Mouse (Mus musculus) midbrain, embryonic 11.5 days (tissue): Measurements from ENCODE around the gene Rnf212b. TPM values are rescaled to one million over a fixed set of nuclear protein-coding genes. Genes with fewer than 3 reads are reported as not detected.
A peak's percentile ranks its signal among the peaks of the same experiment; 100 is the strongest.

ENCODE experiments used
- ATAC-seq: fragments of 200-750 bp; cut with Nextera tagmentation; 2 replicates; pipeline ENCODE4 v1.8.0; 2017; ENCODE audit warnings: moderate TSS enrichment, moderate library complexity; ENCODE audit not compliant: low FRiP score
- DNase-seq: peaks from one replicate; pipeline ENCODE4 v3.0.0; 2015; ENCODE audit warnings: low spot score; ENCODE audit errors: missing footprints
- H3K27ac ChIP-seq: fragments of 300-500 bp; sonication (generic); 2 replicates; pipeline ENCODE4 v1.5.1; 2014; ENCODE audit warnings: low read depth, low read length
- H3K27me3 ChIP-seq: fragments of 300-500 bp; sonication (generic); 2 replicates; pipeline ENCODE4 v1.6.1; 2014; ENCODE audit warnings: mild to moderate bottlenecking, low read length, moderate library complexity, mixed read lengths; ENCODE audit not compliant: control insufficient read depth, insufficient read depth
- H3K36me3 ChIP-seq: fragments of 300-500 bp; sonication (generic); 2 replicates; pipeline ENCODE4 v1.6.1; 2014; ENCODE audit warnings: mild to moderate bottlenecking, low read length, moderate library complexity, mixed read lengths; ENCODE audit not compliant: control insufficient read depth, insufficient read depth
- H3K4me1 ChIP-seq: fragments of 300-500 bp; sonication (generic); 2 replicates; pipeline ENCODE4 v1.6.1; 2014; ENCODE audit warnings: low read length; ENCODE audit not compliant: control insufficient read depth, insufficient read depth
- H3K4me2 ChIP-seq: fragments of 300-500 bp; sonication (generic); 2 replicates; pipeline ENCODE4 v1.6.1; 2014; ENCODE audit warnings: mild to moderate bottlenecking, moderate library complexity
- H3K4me3 ChIP-seq: fragments of 300-500 bp; sonication (generic); 2 replicates; pipeline ENCODE4 v1.5.1; 2014; ENCODE audit warnings: low read depth, low read length
- H3K9ac ChIP-seq: fragments of 300-500 bp; sonication (generic); 2 replicates; pipeline ENCODE4 v1.6.1; 2014; ENCODE audit warnings: low read length
- H3K9me3 ChIP-seq: fragments of 300-500 bp; sonication (generic); 2 replicates; pipeline ENCODE4 v1.6.1; 2016; ENCODE audit warnings: low read length; ENCODE audit not compliant: control insufficient read depth
- WGBS: fragments of 180-500 bp; shearing (Covaris S2); extraction: QIAGEN DNeasy Blood & Tissue Kit; methylation state at CpG from one replicate; pipeline ENCODE4 v1.1.7; 2014; 5-methylcytosine and 5-hydroxymethylcytosine counted together
- polyA plus RNA-seq: library from polyadenylated mRNA; unstranded; fragments of >200 nt; fragmentation: Nextera tagmentation; extraction: Ambion mirVana; gene quantifications from 2 replicates; pipeline ENCODE4 v1.2.1, GENCODE M21; 2014

Gene Rnf212b
- polyA plus RNA-seq, 1 experiment from 2014 or later, result not detected

- Histone ChIP-seq H3K4me3 (peak overlapping the region; percentile 99), H3K4me2 (peak overlapping the region; percentile 78), H3K36me3 (peaks cover 20% of the 10 kb centered on the region), H3K27me3 (no peaks in the 10 kb centered on the region), H3K9ac (peak overlapping the region; percentile 100), H3K27ac (peak overlapping the region; percentile 94), H3K4me1 (peaks cover 12% of the 10 kb centered on the region; the same call in 1 of the 2 replicates), H3K9me3 (no peaks in the 10 kb centered on the region)
- DNase-seq (peak; percentile 96), ATAC-seq (peak; percentile 66)
- under 1% methylated on average over 53 of the region's 54 CpGs for WGBS
Observed at GRCm38 (mm10) chr14:54894296-54895151, 80.6 kb downstream of the Rnf212b start.

GRCm38 (mm10) chr14:54897445-54897844 lies 83.5 kb downstream of the Rnf212b start:
- H3K4me2 ChIP-seq, result no peak overlapping the region
- no peaks in the 10 kb centered on the region for H3K27me3 ChIP-seq
- ATAC-seq (no peak), DNase-seq (no peak)
- H3K4me3 ChIP-seq, result no peak overlapping the region
- H3K27ac ChIP-seq, result no peak overlapping the region
- H3K9me3 ChIP-seq, result no peaks in the 10 kb centered on the region
- no peak overlapping the region for H3K9ac ChIP-seq
- WGBS, result 73% methylated on average over 2 of the region's 2 CpGs
- peaks cover 12% of the 10 kb centered on the region; the same call in 1 of the 2 replicates for H3K4me1 ChIP-seq
- H3K36me3 ChIP-seq, result peaks cover 20% of the 10 kb centered on the region

GRCm38 (mm10) chr14:54900383-54900782 lies 86.4 kb downstream of the Rnf212b start:
- Histone ChIP-seq H3K4me1 (peaks cover 6% of the 10 kb centered on the region; the same call in 1 of the 2 replicates), H3K36me3 (peaks cover 20% of the 10 kb centered on the region), H3K27ac (no peak overlapping the region), H3K4me2 (no peak overlapping the region), H3K9me3 (no peaks in the 10 kb centered on the region), H3K9ac (no peak overlapping the region), H3K27me3 (no peaks in the 10 kb centered on the region), H3K4me3 (no peak overlapping the region)
- WGBS, result 1% methylated on average over 3 of the region's 3 CpGs
- DNase-seq (peak; percentile 96), ATAC-seq (peak; percentile 67)

- no peak for ATAC-seq
- Histone ChIP-seq H3K9me3 (no peaks in the 10 kb centered on the region), H3K36me3 (peaks cover 4% of the 10 kb centered on the region), H3K4me2 (no peak overlapping the region), H3K27me3 (no peaks in the 10 kb centered on the region), H3K4me3 (no peak overlapping the region), H3K9ac (no peak overlapping the region), H3K27ac (no peak overlapping the region), H3K4me1 (no peaks in the 10 kb centered on the region)
- WGBS, result 88% methylated on average over 4 of the region's 4 CpGs
- no peak for DNase-seq
Observed at GRCm38 (mm10) chr14:54903641-54904040, 89.7 kb downstream of the Rnf212b start.

Other genes with a start within 250 kb of the Rnf212b start
- gene Ajuba, start 236.6 kb upstream of the Rnf212b start, polyA plus RNA-seq, result 24.3 and 25.1 TPM in 2 replicates
- gene 4931414P19Rik, start 208.1 kb upstream of the Rnf212b start, polyA plus RNA-seq, result 5.9 and 8.5 TPM in 2 replicates
- 396 and 453 TPM in 2 replicates for gene Psmb5, start 196.1 kb upstream of the Rnf212b start, polyA plus RNA-seq
- gene Psmb11, start 192.7 kb upstream of the Rnf212b start, polyA plus RNA-seq, result 0.04 TPM in 1 of 2 replicates, not detected in the other
- not detected in 2 replicates for gene Gm17606, start 173.2 kb upstream of the Rnf212b start, polyA plus RNA-seq
- gene Cdh24, start 172.8 kb upstream of the Rnf212b start, polyA plus RNA-seq, result 5.8 and 6.9 TPM in 2 replicates
- 95.7 and 96.7 TPM in 2 replicates for gene 1700123O20Rik, start 127.9 kb upstream of the Rnf212b start, polyA plus RNA-seq
- 139 and 145 TPM in 2 replicates for gene Acin1, start 127.2 kb upstream of the Rnf212b start, polyA plus RNA-seq
- 0.11 and 0.22 TPM in 2 replicates for gene Gm29776, start 115.3 kb upstream of the Rnf212b start, polyA plus RNA-seq
- gene Cebpe, start 102.0 kb upstream of the Rnf212b start, polyA plus RNA-seq, result 0.12 TPM in 1 of 2 replicates, not detected in the other
- gene Slc7a8, start 32.2 kb upstream of the Rnf212b start, polyA plus RNA-seq, result 2.8 and 3.0 TPM in 2 replicates
- gene Homez, start 56.8 kb downstream of the Rnf212b start, polyA plus RNA-seq, result 13.2 and 19.9 TPM in 2 replicates
- gene Ppp1r3e, start 63.4 kb downstream of the Rnf212b start, polyA plus RNA-seq, result 0.23 and 0.68 TPM in 2 replicates
- 2.4 and 3.3 TPM in 2 replicates for gene Bcl2l2, start 69.2 kb downstream of the Rnf212b start, polyA plus RNA-seq
- not detected in 2 replicates for gene Gm20521, start 69.3 kb downstream of the Rnf212b start, polyA plus RNA-seq
- 166 and 173 TPM in 2 replicates for gene Pabpn1, start 78.4 kb downstream of the Rnf212b start, polyA plus RNA-seq
- gene Slc22a17, start 99.0 kb downstream of the Rnf212b start, polyA plus RNA-seq, result 35.4 and 36.0 TPM in 2 replicates
- gene Efs, start 112.0 kb downstream of the Rnf212b start, polyA plus RNA-seq, result 24.4 and 27.6 TPM in 2 replicates
- not detected in 2 replicates for gene Il25, start 118.6 kb downstream of the Rnf212b start, polyA plus RNA-seq
- 0.19 and 0.71 TPM in 2 replicates for gene Cmtm5, start 122.1 kb downstream of the Rnf212b start, polyA plus RNA-seq
- gene Myh6, start 152.8 kb downstream of the Rnf212b start, polyA plus RNA-seq, result 0.51 TPM in 1 of 2 replicates, not detected in the other
- gene Gm17428, start 162.8 kb downstream of the Rnf212b start, polyA plus RNA-seq, result not detected in 2 replicates
- gene Myh7, start 180.5 kb downstream of the Rnf212b start, polyA plus RNA-seq, result 0.52 and 1.1 TPM in 2 replicates
- gene Ngdn, start 201.3 kb downstream of the Rnf212b start, polyA plus RNA-seq, result 85.0 and 85.9 TPM in 2 replicates